Mouse (Mus musculus) kidney, adult 2 months (tissue): ENCODE measurements around the gene Cxcl17. TPM values are rescaled to one million over a fixed set of nuclear protein-coding genes. Genes with fewer than 3 reads are reported as not detected.

ENCODE experiments used
- DNase-seq: peaks from one replicate; pipeline ENCODE4 v3.0.0; 2021
- H3K27ac ChIP-seq: fragments of 200-500 bp; 2 replicates; pipeline ENCODE4 v1.5.1; 2012; ENCODE audit warnings: low read depth, low read length, control low read depth, inconsistent platforms; ENCODE audit not compliant: insufficient read depth
- H3K27me3 ChIP-seq: fragments of 200-500 bp; replicated peaks from 2 replicates; pipeline ENCODE4 v1.6.1; 2012; ENCODE audit warnings: mild to moderate bottlenecking, moderate library complexity, low read length, inconsistent platforms; ENCODE audit not compliant: control insufficient read depth, insufficient read depth
- H3K36me3 ChIP-seq: fragments of 200-500 bp; 2 replicates; pipeline ENCODE4 v1.6.1; 2012; ENCODE audit warnings: mild to moderate bottlenecking, moderate library complexity, low read length, inconsistent platforms; ENCODE audit not compliant: control insufficient read depth, insufficient read depth
- H3K4me1 ChIP-seq: fragments of 200-500 bp; 2 replicates; pipeline ENCODE4 v1.6.1; 2011; ENCODE audit warnings: low read length; ENCODE audit not compliant: control insufficient read depth, insufficient read depth
- H3K4me3 ChIP-seq: fragments of 200-500 bp; 2 replicates; pipeline ENCODE4 v1.5.1; 2011; ENCODE audit warnings: mild to moderate bottlenecking, low read depth, low read length, control low read depth; ENCODE audit not compliant: insufficient read depth
- CTCF ChIP-seq: fragments of 200-500 bp; conservative IDR thresholded peaks from 2 replicates; pipeline ENCODE4 v1.5.1; 2011; ENCODE audit warnings: low read depth, mild to moderate bottlenecking, control low read depth, low read length, moderate library complexity, mixed read lengths; ENCODE audit not compliant: insufficient read depth, insufficient read length
- POLR2A ChIP-seq: fragments of 200-500 bp; IDR thresholded peaks from one replicate; pipeline ENCODE4 v1.6.1; 2011; ENCODE audit warnings: low read depth, low read length, control low read depth
- WGBS: fragments of 180-500 bp; shearing (Covaris S2); methylation state at CpG from one replicate; pipeline ENCODE4 v1.1.7; 2018; 5-methylcytosine and 5-hydroxymethylcytosine counted together
- polyA plus RNA-seq: library from polyadenylated mRNA; depleted of rRNA; stranded (reverse); fragments of >200 nt; gene quantifications from 2 replicates; pipeline ENCODE4 v1.2.3, GENCODE M21; 2012

Gene Cxcl17
- polyA plus RNA-seq, 1 experiment, result 0.11 TPM

- Histone ChIP-seq H3K27me3 (no peaks in the 10 kb centered on the region), H3K4me3 (no peak overlapping the region), H3K27ac (0 out of 2 replicates have a peak overlapping the region, but pooled peaks have one; percentile 22), H3K36me3 (no peaks in the 10 kb centered on the region; the same call in 1 of the 2 replicates), H3K4me1 (peaks cover 60% of the 10 kb centered on the region)
- TF ChIP-seq POLR2A (no peak), CTCF (no peak)
- no peak for DNase-seq
- 39% methylated on average over 2 of the region's 2 CpGs for WGBS
Measured at GRCm38 (mm10) chr7:25390986-25391385, 21.7 kb downstream of the Cxcl17 start.

- WGBS, result 49% methylated on average over 8 of the region's 8 CpGs
- DNase-seq, result peak; percentile 94
- TF ChIP-seq POLR2A (peak; percentile 13), CTCF (no peak)
- H3K4me3 ChIP-seq, result no peak overlapping the region
- H3K36me3 ChIP-seq, result no peaks in the 10 kb centered on the region; the same call in 1 of the 2 replicates
- peaks cover 63% of the 10 kb centered on the region for H3K4me1 ChIP-seq
- peak overlapping the region; percentile 77 for H3K27ac ChIP-seq
- no peaks in the 10 kb centered on the region for H3K27me3 ChIP-seq
Measured at GRCm38 (mm10) chr7:25390054-25390770, 22.5 kb downstream of the Cxcl17 start.

- DNase-seq, result peak; percentile 49
- 72% methylated on average over 7 of the region's 7 CpGs for WGBS
- H3K4me1 ChIP-seq, result peaks cover 59% of the 10 kb centered on the region
- H3K4me3 ChIP-seq, result no peak overlapping the region
- H3K27me3 ChIP-seq, result no peaks in the 10 kb centered on the region
- H3K27ac ChIP-seq, result peak overlapping the region; percentile 55; the same call in 1 of the 2 replicates
- TF ChIP-seq CTCF (no peak), POLR2A (no peak)
- peaks cover 5% of the 10 kb centered on the region for H3K36me3 ChIP-seq
Measured at GRCm38 (mm10) chr7:25388916-25389315, 23.8 kb downstream of the Cxcl17 start.

- WGBS, result 94% methylated on average over 18 of the region's 18 CpGs
- Histone ChIP-seq H3K4me1 (peaks cover 49% of the 10 kb centered on the region), H3K4me3 (no peak overlapping the region), H3K27ac (no peak overlapping the region), H3K27me3 (no peaks in the 10 kb centered on the region), H3K36me3 (peaks cover 5% of the 10 kb centered on the region)
- TF ChIP-seq POLR2A, result no peak
- TF ChIP-seq CTCF, result no peak
- DNase-seq, result no peak
Measured at GRCm38 (mm10) chr7:25387811-25388440, 24.8 kb downstream of the Cxcl17 start.

- Histone ChIP-seq H3K4me1 (peaks cover 32% of the 10 kb centered on the region), H3K36me3 (peaks cover 5% of the 10 kb centered on the region), H3K27me3 (no peaks in the 10 kb centered on the region), H3K4me3 (no peak overlapping the region), H3K27ac (peak overlapping the region; percentile 47)
- 58% methylated on average over 12 of the region's 12 CpGs for WGBS
- TF ChIP-seq CTCF (no peak), POLR2A (no peak)
- peak; percentile 97 for DNase-seq
Measured at GRCm38 (mm10) chr7:25385850-25386555, 26.7 kb downstream of the Cxcl17 start.

- peaks cover 5% of the 10 kb centered on the region for H3K36me3 ChIP-seq
- TF ChIP-seq CTCF (no peak), POLR2A (no peak)
- H3K4me1 ChIP-seq, result peaks cover 24% of the 10 kb centered on the region
- H3K4me3 ChIP-seq, result no peak overlapping the region
- DNase-seq, result no peak
- 88% methylated on average over 12 of the region's 12 CpGs for WGBS
- no peaks in the 10 kb centered on the region for H3K27me3 ChIP-seq
- H3K27ac ChIP-seq, result no peak overlapping the region
Measured at GRCm38 (mm10) chr7:25385259-25385658, 27.4 kb downstream of the Cxcl17 start.

GRCm38 (mm10) chr7:25384818-25385217 is 27.9 kb downstream of the Cxcl17 start:
- TF ChIP-seq POLR2A, result no peak
- TF ChIP-seq CTCF, result no peak
- Histone ChIP-seq H3K4me3 (no peak overlapping the region), H3K36me3 (peaks cover 5% of the 10 kb centered on the region), H3K27ac (no peak overlapping the region), H3K27me3 (no peaks in the 10 kb centered on the region), H3K4me1 (peaks cover 21% of the 10 kb centered on the region)
- WGBS, result 85% methylated on average over 9 of the region's 9 CpGs
- no peak for DNase-seq
